Mouse (Mus musculus) embryonic facial prominence, embryonic 11.5 days (tissue): ENCODE measurements at regions not wholly inside any gene's neighbourhood (a gene's known extent, or its start where the extent isn't known, plus 50 kb on each side); places are given as distances from the start of the nearest gene placed in this dataset.

Experiments used
- ATAC-seq: fragments of 200-750 bp; cut with Nextera tagmentation; replicated peaks from 2 replicates; pipeline ENCODE4 v1.8.0; 2017; ENCODE audit warnings: low read depth; ENCODE audit not compliant: insufficient number of reproducible peaks, low FRiP score, low TSS enrichment
- DNase-seq: peaks from one replicate; pipeline ENCODE4 v3.0.0-alpha.2; 2015; ENCODE audit warnings: low spot score
- H3K27ac ChIP-seq: fragments of 300-500 bp; sonication (generic); replicated peaks from 2 replicates; pipeline ENCODE4 v1.5.1; 2014; ENCODE audit warnings: mild to moderate bottlenecking, low read depth, low read length, control low read depth
- H3K27me3 ChIP-seq: fragments of 300-500 bp; sonication (generic); 2 replicates; pipeline ENCODE4 v1.6.1; 2014; ENCODE audit warnings: mild to moderate bottlenecking, low read length, moderate library complexity, mixed read lengths; ENCODE audit not compliant: control insufficient read depth, insufficient read depth
- H3K36me3 ChIP-seq: fragments of 300-500 bp; sonication (generic); replicated peaks from 2 replicates; pipeline ENCODE4 v1.6.1; 2014; ENCODE audit warnings: low read depth, mild to moderate bottlenecking, low read length, moderate library complexity, mixed read lengths; ENCODE audit not compliant: control insufficient read depth, insufficient read depth
- H3K4me1 ChIP-seq: fragments of 300-500 bp; sonication (generic); 2 replicates; pipeline ENCODE4 v1.6.1; 2014; ENCODE audit warnings: low read length, mixed read lengths; ENCODE audit not compliant: control insufficient read depth, insufficient read depth
- H3K4me2 ChIP-seq: fragments of 300-500 bp; sonication (generic); 2 replicates; pipeline ENCODE4 v1.6.1; 2014; ENCODE audit warnings: low read depth, mild to moderate bottlenecking, control low read depth, low read length, moderate library complexity
- H3K4me3 ChIP-seq: fragments of 300-500 bp; sonication (generic); 2 replicates; pipeline ENCODE4 v1.5.1; 2014; ENCODE audit warnings: low read depth, low read length, control low read depth
- H3K9ac ChIP-seq: fragments of 300-500 bp; sonication (generic); replicated peaks from 2 replicates; pipeline ENCODE4 v1.6.1; 2014; ENCODE audit warnings: mild to moderate bottlenecking, control low read depth, low read length
- H3K9me3 ChIP-seq: fragments of 300-500 bp; sonication (generic); replicated peaks from 2 replicates; pipeline ENCODE4 v1.6.1; 2016; ENCODE audit warnings: mild to moderate bottlenecking, low read length, inconsistent platforms, mixed read lengths; ENCODE audit not compliant: control insufficient read depth
- WGBS: fragments of 180-500 bp; shearing (Covaris S2); extraction: QIAGEN DNeasy Blood & Tissue Kit; methylation state at CpG from one replicate; pipeline ENCODE4 v1.1.7; 2014; 5-methylcytosine and 5-hydroxymethylcytosine counted together

DNA sequence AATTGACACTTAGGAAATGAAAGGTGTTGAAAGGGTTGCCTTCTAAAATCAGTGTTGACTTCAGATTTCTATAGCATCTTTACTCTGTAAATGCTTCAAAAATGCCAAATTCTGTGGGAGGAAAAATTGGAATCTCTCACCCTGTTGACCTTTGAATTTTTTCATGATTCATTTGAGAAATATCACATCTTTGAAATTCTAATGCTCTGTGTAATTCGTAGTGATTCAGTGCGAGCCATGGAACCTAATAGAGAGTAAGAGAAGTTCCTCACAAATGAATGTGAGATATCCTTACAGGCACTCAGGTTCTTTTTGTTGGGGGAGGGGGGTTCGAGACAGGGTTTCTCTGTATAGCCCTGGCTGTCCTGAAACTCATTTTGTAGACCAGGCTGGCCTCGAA, 193.0 kb upstream of the Hey2 start:
- Histone ChIP-seq H3K9ac (no peak overlapping the region), H3K4me3 (no peak overlapping the region), H3K4me1 (no peaks in the 10 kb centered on the region), H3K4me2 (no peak overlapping the region), H3K36me3 (no peaks in the 10 kb centered on the region), H3K27me3 (no peaks in the 10 kb centered on the region), H3K27ac (no peak overlapping the region), H3K9me3 (no peaks in the 10 kb centered on the region)
- 84% methylated on average over 4 of the region's 4 CpGs for WGBS
- ATAC-seq (no peak), DNase-seq (no peak)

DNA sequence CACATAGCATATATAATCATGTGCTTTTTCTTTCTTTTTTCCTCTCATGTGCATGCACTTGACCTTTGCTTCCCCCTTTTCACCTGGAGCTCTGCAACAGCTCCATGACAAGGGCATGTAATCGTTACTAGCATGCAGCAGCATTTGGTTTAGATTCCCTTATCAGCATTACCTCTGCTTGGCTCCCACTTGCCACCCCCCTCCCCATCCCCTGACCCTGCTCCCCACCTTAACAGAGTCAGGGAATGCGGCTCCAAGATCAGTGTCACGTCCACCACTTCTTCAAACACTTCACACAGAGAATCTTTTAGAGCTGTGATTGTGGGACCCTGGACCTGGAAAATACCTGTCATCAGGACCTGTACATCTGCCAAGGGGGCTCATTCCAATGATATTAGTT, 192.2 kb upstream of the Hey2 start:
- WGBS: 35% methylated on average over 3 of the region's 3 CpGs
- no peak overlapping the region for H3K9ac ChIP-seq
- DNase-seq (no peak), ATAC-seq (no peak)
- no peaks in the 10 kb centered on the region for H3K4me1 ChIP-seq
- H3K27ac ChIP-seq: no peak overlapping the region
- H3K4me3 ChIP-seq: no peak overlapping the region
- H3K27me3 ChIP-seq: no peaks in the 10 kb centered on the region
- H3K9me3 ChIP-seq: no peaks in the 10 kb centered on the region
- H3K4me2 ChIP-seq: no peak overlapping the region
- no peaks in the 10 kb centered on the region for H3K36me3 ChIP-seq

DNA sequence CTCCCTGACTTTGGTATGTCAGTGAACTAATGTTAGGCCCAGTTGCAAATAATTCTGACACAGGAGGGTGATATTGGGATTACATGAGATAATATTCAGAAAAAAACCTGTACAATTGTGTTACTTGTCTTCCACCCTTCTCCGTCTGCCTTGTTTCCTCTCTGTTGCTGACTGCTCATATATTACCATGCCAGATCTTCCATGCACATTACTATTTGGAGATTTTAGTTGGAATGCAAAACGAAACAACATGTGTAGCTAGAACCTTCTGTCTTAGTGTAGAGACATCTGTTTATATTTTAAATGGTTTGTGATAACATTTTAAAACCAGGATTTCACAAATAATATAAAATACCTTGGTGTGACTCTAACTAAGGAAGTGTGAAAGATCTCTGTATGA, 188.1 kb upstream of the Hey2 start:
- H3K27me3 ChIP-seq: no peaks in the 10 kb centered on the region
- WGBS: 81% methylated on average over 2 of the region's 2 CpGs
- ATAC-seq: no peak
- no peak overlapping the region for H3K4me3 ChIP-seq
- H3K4me1 ChIP-seq: no peaks in the 10 kb centered on the region
- no peak overlapping the region for H3K4me2 ChIP-seq
- no peaks in the 10 kb centered on the region for H3K9me3 ChIP-seq
- no peak overlapping the region for H3K9ac ChIP-seq
- no peak overlapping the region for H3K27ac ChIP-seq
- no peak for DNase-seq
- no peaks in the 10 kb centered on the region for H3K36me3 ChIP-seq

DNA sequence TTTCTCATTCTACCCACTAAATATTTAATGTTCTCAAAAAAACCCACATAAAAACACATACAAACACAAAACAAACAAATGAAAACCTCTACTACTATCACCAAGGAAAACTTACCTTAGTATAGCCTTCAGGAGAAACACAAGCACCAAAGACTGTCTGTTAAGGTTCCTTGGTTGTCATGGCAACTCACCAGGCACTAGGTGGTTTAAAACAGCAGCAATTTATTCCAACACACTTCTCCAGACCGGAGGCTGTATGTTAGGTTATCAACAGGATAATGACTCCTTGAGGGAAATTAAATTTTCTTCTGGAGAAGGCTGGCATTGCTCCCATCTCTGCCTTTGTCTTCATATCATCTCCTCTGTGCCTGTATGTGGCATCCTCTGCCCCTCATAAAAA, 183.8 kb upstream of the Hey2 start:
- Histone ChIP-seq H3K27ac (no peak overlapping the region), H3K9me3 (no peaks in the 10 kb centered on the region), H3K4me1 (no peaks in the 10 kb centered on the region), H3K4me3 (no peak overlapping the region), H3K27me3 (no peaks in the 10 kb centered on the region), H3K36me3 (no peaks in the 10 kb centered on the region), H3K4me2 (no peak overlapping the region), H3K9ac (no peak overlapping the region)
- 66% methylated on average over 1 of the region's 1 CpGs for WGBS
- DNase-seq (no peak), ATAC-seq (no peak)

DNA sequence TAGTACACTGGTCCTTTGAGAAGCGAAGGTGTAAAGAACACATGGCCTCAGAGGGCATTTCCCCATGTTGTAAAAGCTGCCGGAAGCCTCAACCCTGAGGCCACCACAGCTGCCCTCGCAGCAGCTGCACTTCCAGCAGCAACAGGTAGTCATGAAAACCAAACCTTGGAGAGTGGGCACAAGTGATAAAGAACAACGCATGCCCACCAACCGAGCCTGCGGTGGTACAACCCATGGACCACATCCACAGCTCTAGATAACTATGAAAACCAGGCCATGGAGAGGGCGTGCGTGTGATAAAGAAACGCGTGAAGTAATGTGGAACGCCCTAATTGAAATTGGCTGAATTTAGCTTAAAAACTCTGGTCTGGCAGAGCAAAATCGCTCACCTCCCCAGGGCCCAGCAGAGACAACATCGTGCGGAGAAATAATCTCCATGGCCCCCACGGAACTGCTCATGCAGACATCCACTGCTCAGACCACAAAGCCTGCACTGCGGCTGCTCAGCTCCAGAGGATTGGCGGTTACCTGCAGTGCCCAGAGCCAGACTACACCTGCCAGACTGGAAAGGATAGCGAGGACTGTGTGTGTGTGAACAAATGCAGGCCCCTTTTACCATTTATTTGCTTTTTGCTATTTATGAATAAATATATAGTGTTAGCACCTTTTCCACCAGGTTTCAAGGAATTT, 170.2 kb upstream of the Hey2 start:
- DNase-seq (no peak), ATAC-seq (no peak)
- no peak overlapping the region for H3K27ac ChIP-seq
- H3K9ac ChIP-seq: no peak overlapping the region
- no peak overlapping the region for H3K4me3 ChIP-seq
- no peaks in the 10 kb centered on the region for H3K36me3 ChIP-seq
- no peaks in the 10 kb centered on the region for H3K27me3 ChIP-seq
- no peak overlapping the region for H3K4me2 ChIP-seq
- H3K9me3 ChIP-seq: no peaks in the 10 kb centered on the region
- WGBS: 79% methylated on average over 18 of the region's 18 CpGs
- H3K4me1 ChIP-seq: no peaks in the 10 kb centered on the region

DNA sequence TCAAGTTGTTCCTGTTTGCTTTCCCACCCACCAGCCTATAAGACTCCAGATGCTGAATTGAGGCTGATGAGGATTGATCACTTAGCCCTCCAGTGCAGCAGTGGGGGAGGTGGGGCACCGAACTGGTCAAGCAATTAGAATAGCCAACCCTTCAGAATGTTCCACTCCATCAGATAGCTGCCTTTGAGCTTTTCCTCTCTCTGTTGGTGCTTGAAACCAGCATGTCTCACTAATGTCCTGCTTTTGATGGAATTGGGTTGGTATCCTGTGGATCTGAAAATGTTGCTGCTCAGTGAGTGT, 167.3 kb upstream of the Hey2 start:
- no peaks in the 10 kb centered on the region for H3K27me3 ChIP-seq
- DNase-seq (no peak), ATAC-seq (no peak)
- H3K4me3 ChIP-seq: no peak overlapping the region
- H3K9me3 ChIP-seq: no peaks in the 10 kb centered on the region
- H3K4me2 ChIP-seq: no peak overlapping the region
- no peaks in the 10 kb centered on the region for H3K36me3 ChIP-seq
- H3K4me1 ChIP-seq: no peaks in the 10 kb centered on the region
- 56% methylated on average over 1 of the region's 1 CpGs for WGBS
- H3K27ac ChIP-seq: no peak overlapping the region
- H3K9ac ChIP-seq: no peak overlapping the region

DNA sequence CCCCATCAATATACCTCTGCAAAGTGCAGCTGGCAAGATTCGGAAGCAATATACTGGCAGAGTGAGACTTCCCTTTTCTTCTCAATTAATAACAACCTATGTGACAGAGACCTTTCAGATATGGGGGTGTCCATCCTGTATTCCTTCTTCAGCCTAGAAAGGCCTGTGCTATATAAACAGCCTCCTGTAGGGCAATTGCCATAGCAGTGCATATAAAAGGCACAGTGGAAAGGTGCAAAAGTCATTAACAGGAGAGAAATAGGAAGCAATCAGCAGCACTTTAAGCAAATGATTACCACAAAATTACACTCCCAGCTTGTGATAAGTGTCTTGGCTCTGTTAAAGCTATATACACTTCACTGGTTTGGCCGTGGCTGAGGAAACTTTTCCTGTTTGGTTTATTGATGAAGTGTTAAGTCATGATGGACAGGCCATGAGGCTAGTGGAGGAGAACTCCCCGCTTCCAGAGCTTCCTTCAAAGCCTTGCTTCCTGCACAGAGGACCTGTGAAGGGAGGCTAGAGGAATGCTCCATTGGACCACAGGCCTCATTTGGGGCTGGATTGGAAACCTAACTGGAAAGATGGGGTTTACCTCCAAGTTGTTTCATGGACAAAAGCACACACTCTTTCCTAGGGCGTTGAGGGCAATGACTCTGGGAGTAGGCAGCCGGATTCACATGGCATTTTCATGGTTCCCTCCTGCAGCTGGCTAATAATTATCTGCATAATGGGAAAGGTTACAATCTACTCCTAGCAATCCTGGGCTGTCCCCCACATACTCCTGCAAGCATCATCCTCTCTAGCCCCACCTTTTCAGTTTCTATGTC, 166.7 kb upstream of the Hey2 start:
- H3K9ac ChIP-seq: no peak overlapping the region
- H3K4me1 ChIP-seq: no peaks in the 10 kb centered on the region
- WGBS: 78% methylated on average over 5 of the region's 5 CpGs
- no peak overlapping the region for H3K4me2 ChIP-seq
- H3K27me3 ChIP-seq: no peaks in the 10 kb centered on the region
- H3K9me3 ChIP-seq: no peaks in the 10 kb centered on the region
- no peak overlapping the region for H3K4me3 ChIP-seq
- H3K27ac ChIP-seq: no peak overlapping the region
- DNase-seq (no peak), ATAC-seq (no peak)
- H3K36me3 ChIP-seq: no peaks in the 10 kb centered on the region

DNA sequence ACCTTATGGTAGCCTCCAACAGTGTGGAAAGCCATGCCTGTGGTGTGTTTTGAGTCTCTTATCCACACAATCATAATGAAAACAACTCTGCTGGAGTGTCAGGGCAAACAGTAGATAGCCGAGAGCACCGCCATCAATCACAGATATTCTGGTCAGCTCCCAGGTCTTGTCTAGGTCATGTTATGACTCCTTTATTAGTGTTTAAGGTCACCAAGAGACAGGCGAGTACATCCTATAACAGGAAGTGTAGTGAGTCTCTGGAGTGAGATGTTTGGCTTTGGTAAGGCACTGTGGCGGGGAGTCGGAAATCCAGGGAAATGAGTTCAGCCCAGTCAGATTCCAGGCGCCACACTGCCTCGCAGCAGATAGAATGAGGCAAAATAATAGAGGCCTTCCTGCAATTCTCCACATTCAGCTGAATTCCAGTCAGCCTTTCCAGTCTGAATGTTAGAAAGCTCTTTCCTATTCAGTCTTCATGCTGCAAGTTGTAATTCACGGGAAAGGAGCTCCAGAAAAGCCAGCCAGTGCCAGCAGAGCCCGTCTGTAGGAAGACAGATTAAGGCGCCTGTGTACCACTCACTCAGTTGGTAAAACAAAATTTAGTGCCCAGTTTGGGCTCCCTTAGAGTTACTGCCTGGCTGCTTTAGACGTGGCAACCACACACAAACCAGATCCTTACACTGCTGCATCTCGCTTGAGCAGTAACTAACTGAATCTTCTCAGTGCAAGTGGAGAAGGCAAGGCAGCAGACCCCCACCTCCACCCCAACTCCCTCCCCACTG, 155.8 kb upstream of the Hey2 start:
- ATAC-seq (no peak), DNase-seq (no peak)
- no peak overlapping the region for H3K9ac ChIP-seq
- H3K36me3 ChIP-seq: no peaks in the 10 kb centered on the region
- no peak overlapping the region for H3K4me3 ChIP-seq
- H3K4me1 ChIP-seq: no peaks in the 10 kb centered on the region
- no peak overlapping the region for H3K27ac ChIP-seq
- WGBS: 58% methylated on average over 12 of the region's 12 CpGs
- no peaks in the 10 kb centered on the region for H3K9me3 ChIP-seq
- H3K27me3 ChIP-seq: no peaks in the 10 kb centered on the region
- no peak overlapping the region for H3K4me2 ChIP-seq
